Mouse (Mus musculus) frontal cortex, postnatal 36 days (tissue): ENCODE measurements around the gene Blm.
"Not testable (repeated sequence)": the region's sequence is repeated elsewhere in the genome, so short reads cannot be mapped to it uniquely, and the experiment has no call there.

ENCODE experiments used
- DNase-seq, 2 experiments: peaks; one replicate each; pipeline ENCODE4 v3.0.0; 2022; ENCODE audit warnings: low spot score in 2 of 2

Gene Blm

GRCm38 (mm10) chr7:80534291-80535008, 469 bp downstream of the Blm start:
- DNase-seq: peak in 1 of 2 experiments; percentile 4

- no peak for DNase-seq
Observed at GRCm38 (mm10) chr7:80531087-80531486, 3.8 kb downstream of the Blm start.

DNA sequence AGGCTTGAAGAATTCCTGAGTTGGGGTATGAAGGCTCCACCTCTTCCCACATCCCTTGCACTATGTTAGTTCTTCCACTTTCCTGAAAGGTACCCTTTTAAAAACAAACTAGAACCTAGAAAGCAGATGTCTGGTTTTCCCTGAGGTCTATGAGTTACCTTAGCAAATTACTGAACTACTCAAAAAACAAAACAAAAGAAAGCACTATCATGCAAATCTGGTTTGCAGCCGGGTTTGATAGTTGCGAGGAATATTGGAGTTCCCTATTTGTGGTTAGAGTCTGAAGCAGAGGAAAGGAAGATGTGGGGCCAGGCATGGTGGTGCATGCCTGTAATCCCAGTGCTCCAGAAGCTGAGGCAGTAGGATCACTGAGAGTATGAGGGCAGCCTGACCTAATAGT, 4.3 kb downstream of the Blm start:
- DNase-seq: no peak

- no peak for DNase-seq
Observed at GRCm38 (mm10) chr7:80526698-80527097, 8.2 kb downstream of the Blm start.

- DNase-seq: peak in 1 of 2 experiments; percentile 8
Observed at GRCm38 (mm10) chr7:80512408-80513085, 22.4 kb downstream of the Blm start.

GRCm38 (mm10) chr7:80507697-80508096, 27.2 kb downstream of the Blm start:
- not testable (repeated sequence) for DNase-seq

DNA sequence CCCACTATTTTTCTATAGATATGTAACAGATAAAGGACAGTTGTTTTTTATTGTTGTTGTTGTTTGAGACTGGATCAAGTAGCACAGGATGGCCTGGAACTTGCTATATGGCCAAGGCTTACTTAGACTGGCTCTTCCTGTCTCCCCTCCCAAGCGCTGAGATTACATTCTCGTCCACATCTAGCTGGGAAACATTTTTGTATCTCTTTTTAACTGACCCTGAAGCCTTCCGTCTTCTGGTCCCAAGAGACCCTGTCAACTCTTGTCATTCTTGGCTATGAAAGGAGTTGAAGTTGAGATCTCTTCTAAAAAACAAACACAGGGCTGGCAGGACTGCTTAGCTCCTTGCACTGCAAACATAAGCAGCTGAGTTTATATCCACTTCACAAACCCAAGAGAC, 28.9 kb downstream of the Blm start:
- no peak for DNase-seq

- no peak for DNase-seq
Observed at GRCm38 (mm10) chr7:80504920-80505319, 30.0 kb downstream of the Blm start.

DNA sequence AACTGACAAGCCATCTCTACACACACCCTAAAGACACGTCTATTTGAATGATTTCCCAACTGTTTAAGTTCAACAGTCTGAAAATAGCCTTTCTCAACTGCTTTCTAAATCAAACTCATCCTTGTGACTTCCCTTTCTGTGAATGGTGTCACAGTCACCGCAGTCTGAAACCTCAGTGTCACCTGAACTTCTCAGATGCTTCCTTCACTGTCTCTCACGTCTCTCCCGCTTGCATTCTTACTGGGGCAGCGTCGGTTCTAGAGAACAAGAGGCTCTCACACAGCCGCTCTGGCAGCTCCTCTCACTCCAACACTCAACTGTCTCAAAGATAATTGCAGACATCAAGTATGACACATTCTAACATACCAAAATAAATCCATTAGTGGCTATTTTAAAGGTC, 33.9 kb downstream of the Blm start:
- DNase-seq: no peak

- DNase-seq: no peak
Observed at GRCm38 (mm10) chr7:80500099-80500498, 34.8 kb downstream of the Blm start.

- DNase-seq: no peak
Observed at GRCm38 (mm10) chr7:80499190-80499962, 35.5 kb downstream of the Blm start.

GRCm38 (mm10) chr7:80496656-80497055, 38.3 kb downstream of the Blm start:
- no peak for DNase-seq

DNA sequence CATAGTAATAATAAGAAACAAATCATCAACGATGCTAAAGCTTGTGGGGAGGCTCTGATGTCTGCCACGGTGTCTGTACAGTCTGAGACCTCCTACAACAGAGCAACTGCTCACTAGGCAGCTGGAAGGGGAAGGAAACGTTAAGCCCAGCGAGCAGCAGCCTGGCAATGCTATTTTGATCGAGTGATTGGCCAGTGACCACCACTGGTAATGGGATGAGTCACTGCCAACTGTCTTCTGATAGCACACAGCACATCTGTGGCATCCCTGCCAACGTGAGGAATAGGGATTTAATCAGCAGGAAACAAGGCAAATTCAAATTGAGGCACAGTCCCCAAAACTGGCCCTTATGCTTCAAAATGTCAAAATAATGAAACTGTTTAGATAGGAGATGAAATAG, 39.7 kb downstream of the Blm start:
- peak in 1 of 2 experiments; percentile 6 for DNase-seq

- DNase-seq: no peak
Observed at GRCm38 (mm10) chr7:80491995-80492394, 42.9 kb downstream of the Blm start.

DNA sequence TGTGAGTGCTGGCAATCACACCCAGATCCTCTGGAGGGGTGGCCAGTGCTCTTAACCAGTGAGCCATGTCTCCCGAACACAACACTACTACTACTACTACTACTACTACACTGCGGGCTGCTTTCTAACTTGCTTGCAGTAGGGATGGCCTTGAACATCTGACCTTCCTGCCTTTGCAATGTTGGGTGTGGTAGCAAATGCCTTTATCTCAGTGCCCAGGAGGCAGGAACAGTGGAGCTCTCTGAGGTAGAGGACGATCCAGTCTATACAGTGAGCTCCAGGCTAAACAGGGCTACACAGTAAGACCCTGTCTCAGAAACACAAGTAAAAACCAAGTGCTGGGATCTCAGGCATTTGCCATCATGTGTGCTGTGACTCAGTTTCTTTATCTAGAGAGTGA, 43.8 kb downstream of the Blm start:
- DNase-seq: no peak

GRCm38 (mm10) chr7:80490351-80490750, 44.6 kb downstream of the Blm start:
- no peak for DNase-seq

- DNase-seq: no peak
Observed at GRCm38 (mm10) chr7:80489445-80489844, 45.5 kb downstream of the Blm start.

DNA sequence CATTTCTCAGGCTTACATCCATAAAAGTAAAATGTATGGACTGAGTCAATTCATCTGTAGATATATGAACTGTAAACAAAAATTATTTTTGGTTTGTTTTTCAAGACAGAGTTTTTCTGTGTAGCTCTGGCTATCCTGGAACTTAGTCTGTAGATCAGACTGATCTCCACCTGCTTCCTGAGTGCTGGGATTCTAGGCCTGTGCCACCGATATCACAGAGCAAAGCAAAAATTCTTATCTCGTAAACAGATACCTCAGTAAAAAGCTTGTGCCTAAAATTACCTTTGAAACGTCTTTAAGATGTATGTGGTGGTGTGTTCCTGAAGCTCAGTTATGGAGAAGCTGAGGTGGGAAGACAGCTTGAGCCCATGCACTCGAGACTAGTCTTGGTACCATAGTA, 47.7 kb downstream of the Blm start:
- no peak for DNase-seq

GRCm38 (mm10) chr7:80480097-80480496, 54.8 kb downstream of the Blm start:
- DNase-seq: no peak

DNA sequence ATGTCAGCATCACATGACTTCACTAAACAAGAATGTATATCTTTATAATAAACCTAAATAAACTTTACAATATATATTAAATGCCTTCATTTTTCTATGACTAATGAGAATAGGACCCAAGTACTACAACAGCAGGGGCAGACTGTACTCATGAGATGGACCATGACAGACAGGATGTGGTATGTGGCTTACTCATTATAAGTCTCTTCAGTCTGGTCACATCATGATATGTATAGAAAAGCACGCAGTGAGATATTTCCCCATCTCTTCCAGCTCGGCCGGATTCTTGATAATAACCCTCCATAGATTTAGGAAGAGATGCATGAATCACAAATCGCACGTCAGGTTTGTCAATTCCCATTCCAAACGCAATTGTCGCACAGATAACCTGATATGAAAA, 61.1 kb downstream of the Blm start:
- no peak for DNase-seq

DNA sequence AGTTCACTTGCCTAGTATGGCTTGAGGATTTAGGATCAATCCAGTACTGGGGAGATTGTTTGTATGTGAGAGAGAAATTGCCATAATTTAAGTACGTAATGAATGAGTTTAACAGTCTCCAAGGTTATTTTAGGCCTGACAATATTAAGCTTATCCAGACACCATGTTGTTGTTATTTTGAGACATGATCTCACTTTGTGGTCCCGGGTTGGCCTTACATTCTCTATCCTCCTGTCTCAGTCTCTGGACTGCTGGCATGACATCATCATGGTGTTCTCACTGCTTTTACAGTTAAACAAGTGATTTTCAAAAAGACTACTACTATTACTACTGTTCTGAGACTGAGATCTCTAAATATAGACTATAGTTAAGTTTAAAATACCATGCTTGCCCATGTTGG, 66.1 kb downstream of the Blm start:
- DNase-seq: no peak

DNA sequence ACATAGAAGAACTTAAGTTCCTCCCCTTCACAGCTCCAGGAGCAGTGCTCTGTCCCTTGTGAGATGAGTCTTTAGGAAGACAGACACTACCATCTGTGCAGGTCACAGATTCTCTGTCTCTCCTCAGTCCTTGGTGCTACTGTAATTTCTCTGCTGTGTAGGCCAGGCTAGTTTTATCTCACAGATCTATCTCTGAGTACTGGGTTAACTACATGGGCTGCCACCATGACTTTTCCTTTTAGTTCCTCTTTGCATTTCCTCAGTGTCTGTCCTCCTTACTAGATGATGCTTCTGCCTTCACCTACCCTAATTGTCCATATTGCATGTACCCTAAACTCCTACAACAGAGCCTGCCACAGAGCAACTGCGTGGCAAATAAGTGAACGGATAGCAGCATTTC, 67.6 kb downstream of the Blm start:
- DNase-seq: no peak

DNA sequence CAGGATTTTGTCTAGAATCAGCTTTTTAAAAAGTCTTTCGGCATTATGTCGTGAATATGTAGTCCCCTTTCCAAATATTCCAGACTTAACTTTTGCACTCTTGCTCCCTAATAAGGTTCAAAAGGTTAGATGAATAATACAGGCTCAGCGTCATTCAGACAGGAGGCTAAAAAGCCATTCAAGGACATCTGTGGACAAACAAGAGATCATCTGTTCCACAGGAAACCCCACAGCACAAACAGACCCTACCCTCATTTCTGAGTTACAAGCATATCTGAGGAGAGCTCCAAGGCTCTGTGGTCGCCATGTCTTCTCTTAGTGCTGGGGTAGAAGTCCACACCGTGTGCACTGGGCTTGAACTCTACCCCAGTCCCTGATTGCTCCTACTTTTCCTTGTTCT, 70.1 kb downstream of the Blm start:
- no peak for DNase-seq
